Mouse (Mus musculus): Measurements from ENCODE around the gene Tpra1. TPM values are rescaled to one million over a fixed set of nuclear protein-coding genes. Genes with fewer than 3 reads are reported as not detected.
A peak's percentile ranks its signal among the peaks of the same experiment; 100 is the strongest.

Gene Tpra1
- total and polyA plus RNA-seq, 2 experiments from 2014 or later: 49.4 to 88.4 TPM

- H3K4me1 ChIP-seq (ENCODE audit: insufficient read depth, low read length): peaks cover 35% of the 10 kb centered on the region
- no peak overlapping the region for H3K9ac ChIP-seq (replicated peaks; ENCODE audit: low read length)
Observed at GRCm38 (mm10) chr6:88937971-88938663, 36.1 kb downstream of the Tpra1 start.

GRCm38 (mm10) chr6:88938664-88939055 lies 36.6 kb downstream of the Tpra1 start:
- no peak for ATAC-seq
- Histone ChIP-seq H3K9me3 (ENCODE audit: low read length) (no peaks in the 10 kb centered on the region), H3K4me3 (ENCODE audit: low read length) (no peak overlapping the region), H3K36me3 (ENCODE audit: insufficient read depth, low read length) (no peaks in the 10 kb centered on the region), H3K27me3 (ENCODE audit: insufficient read depth, low read length) (no peaks in the 10 kb centered on the region), H3K9ac (replicated peaks; ENCODE audit: low read length) (no peak overlapping the region), H3K27ac (no peak overlapping the region), H3K4me1 (ENCODE audit: insufficient read depth, low read length) (peaks cover 35% of the 10 kb centered on the region), H3K4me2 (ENCODE audit: low read depth, low read length) (no peak overlapping the region)
- TF ChIP-seq CTCF (IDR thresholded peaks at IDR 0.05; ENCODE audit: low read depth): no peak
- DNase-seq (ENCODE audit: low spot score): no peak
- 45% methylated on average over 5 of the region's 5 CpGs for WGBS

More at GRCm38 (mm10) chr6:88937971-88938663, 36.1 kb downstream of the Tpra1 start:
- ATAC-seq (peak; percentile 57), DNase-seq (ENCODE audit: low spot score) (peak; percentile 51)
- no peak for TF ChIP-seq CTCF (IDR thresholded peaks at IDR 0.05; ENCODE audit: low read depth)
- no peaks in the 10 kb centered on the region for H3K36me3 ChIP-seq (ENCODE audit: insufficient read depth, low read length)
- WGBS: 10% methylated on average over 4 of the region's 4 CpGs
- H3K27me3 ChIP-seq (ENCODE audit: insufficient read depth, low read length): no peaks in the 10 kb centered on the region
- no peak overlapping the region for H3K4me3 ChIP-seq (ENCODE audit: low read length)
- no peaks in the 10 kb centered on the region for H3K9me3 ChIP-seq (ENCODE audit: low read length)
- peak overlapping the region; percentile 36; the same call in 1 of the 2 replicates for H3K27ac ChIP-seq
- H3K4me2 ChIP-seq (ENCODE audit: low read depth, low read length): no peak overlapping the region

GRCm38 (mm10) chr6:88939281-88940089 lies 37.4 kb downstream of the Tpra1 start:
- TF ChIP-seq CTCF (IDR thresholded peaks at IDR 0.05; ENCODE audit: low read depth): no peak
- no peak overlapping the region for H3K9ac ChIP-seq (replicated peaks; ENCODE audit: low read length)
- 31% methylated on average over 12 of the region's 12 CpGs for WGBS
- DNase-seq (ENCODE audit: low spot score) (no peak), ATAC-seq (no peak)
- peaks cover 33% of the 10 kb centered on the region for H3K4me1 ChIP-seq (ENCODE audit: insufficient read depth, low read length)
- no peaks in the 10 kb centered on the region for H3K27me3 ChIP-seq (ENCODE audit: insufficient read depth, low read length)
- H3K27ac ChIP-seq: no peak overlapping the region
- H3K36me3 ChIP-seq (ENCODE audit: insufficient read depth, low read length): no peaks in the 10 kb centered on the region
- H3K4me2 ChIP-seq (ENCODE audit: low read depth, low read length): no peak overlapping the region
- no peak overlapping the region for H3K4me3 ChIP-seq (ENCODE audit: low read length)
- no peaks in the 10 kb centered on the region for H3K9me3 ChIP-seq (ENCODE audit: low read length)

GRCm38 (mm10) chr6:88940090-88940916 lies 38.3 kb downstream of the Tpra1 start:
- no peaks in the 10 kb centered on the region for H3K36me3 ChIP-seq (ENCODE audit: insufficient read depth, low read length)
- no peak for ATAC-seq
- peaks cover 25% of the 10 kb centered on the region for H3K4me1 ChIP-seq (ENCODE audit: insufficient read depth, low read length)
- H3K27ac ChIP-seq: no peak overlapping the region
- no peaks in the 10 kb centered on the region for H3K9me3 ChIP-seq (ENCODE audit: low read length)
- H3K27me3 ChIP-seq (ENCODE audit: insufficient read depth, low read length): no peaks in the 10 kb centered on the region
- H3K9ac ChIP-seq (replicated peaks; ENCODE audit: low read length): no peak overlapping the region
- no peak overlapping the region for H3K4me2 ChIP-seq (ENCODE audit: low read depth, low read length)
- H3K4me3 ChIP-seq (ENCODE audit: low read length): no peak overlapping the region
- no peak for DNase-seq (ENCODE audit: low spot score)
- WGBS: 57% methylated on average over 9 of the region's 9 CpGs
- TF ChIP-seq CTCF (IDR thresholded peaks at IDR 0.05; ENCODE audit: low read depth): no peak

- no peak overlapping the region for H3K27ac ChIP-seq
- peaks cover 23% of the 10 kb centered on the region for H3K4me1 ChIP-seq (ENCODE audit: insufficient read depth, low read length)
- H3K4me3 ChIP-seq (ENCODE audit: low read length): no peak overlapping the region
- ATAC-seq (no peak), DNase-seq (ENCODE audit: low spot score) (no peak)
- H3K9me3 ChIP-seq (ENCODE audit: low read length): no peaks in the 10 kb centered on the region
- no peaks in the 10 kb centered on the region for H3K36me3 ChIP-seq (ENCODE audit: insufficient read depth, low read length)
- no peak overlapping the region for H3K9ac ChIP-seq (replicated peaks; ENCODE audit: low read length)
- 84% methylated on average over 4 of the region's 4 CpGs for WGBS
- H3K27me3 ChIP-seq (ENCODE audit: insufficient read depth, low read length): no peaks in the 10 kb centered on the region
- no peak overlapping the region for H3K4me2 ChIP-seq (ENCODE audit: low read depth, low read length)
- TF ChIP-seq CTCF (IDR thresholded peaks at IDR 0.05; ENCODE audit: low read depth): no peak
Observed at GRCm38 (mm10) chr6:88941628-88942027, 39.6 kb downstream of the Tpra1 start.

- no peaks in the 10 kb centered on the region for H3K27me3 ChIP-seq (ENCODE audit: insufficient read depth, low read length)
- 9% methylated on average over 8 of the region's 8 CpGs for WGBS
- H3K9me3 ChIP-seq (ENCODE audit: low read length): no peaks in the 10 kb centered on the region
- H3K4me2 ChIP-seq (ENCODE audit: low read depth, low read length): peak overlapping the region; percentile 31
- peaks cover 23% of the 10 kb centered on the region for H3K4me1 ChIP-seq (ENCODE audit: insufficient read depth, low read length)
- H3K9ac ChIP-seq (replicated peaks; ENCODE audit: low read length): no peak overlapping the region
- no peaks in the 10 kb centered on the region for H3K36me3 ChIP-seq (ENCODE audit: insufficient read depth, low read length)
- peak overlapping the region; percentile 38 for H3K27ac ChIP-seq
- TF ChIP-seq CTCF (IDR thresholded peaks at IDR 0.05; ENCODE audit: low read depth): no peak
- no peak overlapping the region for H3K4me3 ChIP-seq (ENCODE audit: low read length)
- ATAC-seq (peak; percentile 83), DNase-seq (ENCODE audit: low spot score) (peak; percentile 91)
Observed at GRCm38 (mm10) chr6:88942595-88942994, 40.5 kb downstream of the Tpra1 start.
